Mouse (Mus musculus) stomach, embryonic 14.5 days (tissue): ENCODE results near the gene Por. TPM values are rescaled to one million over a fixed set of nuclear protein-coding genes. Genes with fewer than 3 reads are reported as not detected.

ENCODE experiments used
- ATAC-seq: fragments of 200-750 bp; cut with Nextera tagmentation; 2 replicates; pipeline ENCODE4 v1.8.0; 2017; ENCODE audit warnings: low read depth, moderate TSS enrichment; ENCODE audit not compliant: insufficient number of reproducible peaks, insufficient read depth, low FRiP score
- H3K27ac ChIP-seq: fragments of 300-500 bp; sonication (generic); 2 replicates; pipeline ENCODE4 v1.5.1; 2014; ENCODE audit warnings: mild to moderate bottlenecking, low read length, moderate library complexity, mixed read lengths
- H3K27me3 ChIP-seq: fragments of 300-500 bp; sonication (generic); 2 replicates; pipeline ENCODE4 v1.6.1; 2014; ENCODE audit warnings: low read length, control low read depth, mixed read lengths; ENCODE audit not compliant: control insufficient read depth, insufficient read depth
- H3K36me3 ChIP-seq: fragments of 300-500 bp; sonication (generic); 2 replicates; pipeline ENCODE4 v1.6.1; 2014; ENCODE audit warnings: mild to moderate bottlenecking, control low read depth, low read length, moderate library complexity, mixed read lengths; ENCODE audit not compliant: control insufficient read depth, insufficient read depth
- H3K4me1 ChIP-seq: fragments of 300-500 bp; sonication (generic); 2 replicates; pipeline ENCODE4 v1.6.1; 2014; ENCODE audit warnings: low read length, control low read depth, mixed read lengths; ENCODE audit not compliant: control insufficient read depth, insufficient read depth
- H3K4me2 ChIP-seq: fragments of 300-500 bp; sonication (generic); replicated peaks from 2 replicates; pipeline ENCODE4 v1.6.1; 2014; ENCODE audit warnings: low read depth, low read length, control low read depth
- H3K4me3 ChIP-seq: fragments of 300-500 bp; sonication (generic); 2 replicates; pipeline ENCODE4 v1.5.1; 2014; ENCODE audit warnings: low read depth, low read length, control low read depth
- H3K9ac ChIP-seq: fragments of 300-500 bp; sonication (generic); replicated peaks from 2 replicates; pipeline ENCODE4 v1.6.1; 2014; ENCODE audit warnings: low read depth, mild to moderate bottlenecking, control low read depth, low read length, moderate library complexity, mixed read lengths
- H3K9me3 ChIP-seq: fragments of 300-500 bp; sonication (generic); 2 replicates; pipeline ENCODE4 v1.6.1; 2016; ENCODE audit warnings: low read depth, low read length, control low read depth; ENCODE audit not compliant: control insufficient read depth
- WGBS: fragments of 180-500 bp; shearing (Covaris S2); extraction: QIAGEN DNeasy Blood & Tissue Kit; methylation state at CpG from one replicate; pipeline ENCODE4 v1.1.7; 2014; 5-methylcytosine and 5-hydroxymethylcytosine counted together
- polyA plus RNA-seq: library from polyadenylated mRNA; unstranded; fragments of >200 nt; fragmentation: Nextera tagmentation; extraction: Ambion mirVana; gene quantifications from 2 replicates; pipeline ENCODE4 v1.2.1, GENCODE M21; 2014

The Por gene
- 70.5 and 79.7 TPM in 2 replicates for polyA plus RNA-seq

- Histone ChIP-seq H3K4me1 (peaks cover 6% of the 10 kb centered on the region; the same call in 1 of the 2 replicates), H3K4me3 (no peak within 1 kb of the TSS), H3K4me2 (no peak within 1 kb of the TSS), H3K27me3 (no peaks in the 10 kb centered on the region), H3K36me3 (no peaks in the 10 kb centered on the region), H3K9ac (no peak within 1 kb of the TSS), H3K9me3 (no peaks in the 10 kb centered on the region), H3K27ac (no peak within 1 kb of the TSS)
- peak; percentile 81 for ATAC-seq
- WGBS: 20% methylated on average over 9 of the region's 9 CpGs
Measured at GRCm38 (mm10) chr5:135669741-135670275, at the start of gene Por. Gene Por, plus strand, starts transcription at chr5:135670033.

- Histone ChIP-seq H3K27me3 (no peaks in the 10 kb centered on the region), H3K36me3 (no peaks in the 10 kb centered on the region), H3K9ac (no peak overlapping the region), H3K4me2 (no peak overlapping the region), H3K4me1 (no peaks in the 10 kb centered on the region), H3K4me3 (no peak overlapping the region), H3K9me3 (no peaks in the 10 kb centered on the region), H3K27ac (no peak overlapping the region)
- no peak for ATAC-seq
- WGBS: 87% methylated on average over 9 of the region's 9 CpGs
Measured at GRCm38 (mm10) chr5:135620526-135620925, 49.3 kb upstream of the Por start.

- Histone ChIP-seq H3K4me2 (no peak overlapping the region), H3K9me3 (no peaks in the 10 kb centered on the region), H3K27me3 (no peaks in the 10 kb centered on the region), H3K4me3 (no peak overlapping the region), H3K36me3 (no peaks in the 10 kb centered on the region), H3K27ac (no peak overlapping the region), H3K9ac (no peak overlapping the region), H3K4me1 (no peaks in the 10 kb centered on the region)
- 77% methylated on average over 10 of the region's 10 CpGs for WGBS
- ATAC-seq: no peak
Measured at GRCm38 (mm10) chr5:135621725-135622124, 48.1 kb upstream of the Por start.

GRCm38 (mm10) chr5:135623006-135623563 is 46.7 kb upstream of the Por start:
- no peak overlapping the region for H3K4me3 ChIP-seq
- ATAC-seq: no peak
- WGBS: 86% methylated on average over 18 of the region's 18 CpGs
- no peak overlapping the region; the same call in 1 of the 2 replicates for H3K27ac ChIP-seq
- H3K36me3 ChIP-seq: no peaks in the 10 kb centered on the region
- no peaks in the 10 kb centered on the region for H3K4me1 ChIP-seq
- H3K27me3 ChIP-seq: no peaks in the 10 kb centered on the region
- H3K4me2 ChIP-seq: no peak overlapping the region
- H3K9ac ChIP-seq: no peak overlapping the region
- H3K9me3 ChIP-seq: no peaks in the 10 kb centered on the region

GRCm38 (mm10) chr5:135628916-135629315 is 40.9 kb upstream of the Por start:
- H3K4me1 ChIP-seq: peaks cover 8% of the 10 kb centered on the region
- no peak overlapping the region for H3K9ac ChIP-seq
- no peak for ATAC-seq
- H3K4me3 ChIP-seq: no peak overlapping the region
- 52% methylated on average over 8 of the region's 10 CpGs for WGBS
- H3K9me3 ChIP-seq: no peaks in the 10 kb centered on the region
- no peak overlapping the region for H3K4me2 ChIP-seq
- no peaks in the 10 kb centered on the region for H3K36me3 ChIP-seq
- no peaks in the 10 kb centered on the region for H3K27me3 ChIP-seq
- no peak overlapping the region for H3K27ac ChIP-seq

GRCm38 (mm10) chr5:135629401-135629800 is 40.4 kb upstream of the Por start:
- no peak overlapping the region for H3K4me2 ChIP-seq
- H3K27ac ChIP-seq: no peak overlapping the region
- 82% methylated on average over 3 of the region's 3 CpGs for WGBS
- no peaks in the 10 kb centered on the region for H3K36me3 ChIP-seq
- no peak overlapping the region for H3K4me3 ChIP-seq
- H3K9ac ChIP-seq: no peak overlapping the region
- no peaks in the 10 kb centered on the region for H3K27me3 ChIP-seq
- peaks cover 8% of the 10 kb centered on the region for H3K4me1 ChIP-seq
- H3K9me3 ChIP-seq: no peaks in the 10 kb centered on the region
- ATAC-seq: no peak

GRCm38 (mm10) chr5:135630598-135630997 is 39.2 kb upstream of the Por start:
- ATAC-seq: no peak
- 15% methylated on average over 3 of the region's 3 CpGs for WGBS
- H3K36me3 ChIP-seq: no peaks in the 10 kb centered on the region; the same call in 1 of the 2 replicates

GRCm38 (mm10) chr5:135632117-135632796 is 37.6 kb upstream of the Por start, which contains the start of gene Rhbdd2:
Gene Rhbdd2, plus strand, starts transcription at chr5:135632618.
- Histone ChIP-seq H3K4me2 (peak within 1 kb of the TSS; percentile 84), H3K4me1 (peaks cover 8% of the 10 kb centered on the region), H3K36me3 (peaks cover 5% of the 10 kb centered on the region; the same call in 1 of the 2 replicates), H3K27me3 (no peaks in the 10 kb centered on the region), H3K9me3 (no peaks in the 10 kb centered on the region), H3K4me3 (peak within 1 kb of the TSS; percentile 65), H3K27ac (peak within 1 kb of the TSS; percentile 45), H3K9ac (peak within 1 kb of the TSS; percentile 62)
- WGBS: 12% methylated on average over 28 of the region's 30 CpGs
- peak; percentile 99 for ATAC-seq

More at GRCm38 (mm10) chr5:135630598-135630997, 39.2 kb upstream of the Por start:
- Histone ChIP-seq H3K4me2 (no peak overlapping the region), H3K4me1 (peaks cover 8% of the 10 kb centered on the region), H3K27ac (no peak overlapping the region), H3K9ac (no peak overlapping the region), H3K4me3 (no peak overlapping the region), H3K9me3 (no peaks in the 10 kb centered on the region), H3K27me3 (no peaks in the 10 kb centered on the region)
